Mouse (Mus musculus) activated CD4-positive, CD25-positive, alpha-beta regulatory T cell, adult 4 months (primary cell): Measurements from ENCODE around the gene Medag. TPM values are rescaled to one million over a fixed set of nuclear protein-coding genes. Genes with fewer than 3 reads are reported as not detected.

Experiments
- ATAC-seq: one replicate; pipeline ENCODE4 v1.8.0; 2017
- polyA plus RNA-seq, 2 experiments: library from polyadenylated mRNA; unstranded; fragments of 100-300 nt; shearing (Covaris generic); gene quantifications; one replicate each; pipeline ENCODE4 v1.2.1; 2017

Medag gene
- polyA plus RNA-seq, 2 experiments from 2014 or later, result 1.2 to 1.6 TPM

DNA sequence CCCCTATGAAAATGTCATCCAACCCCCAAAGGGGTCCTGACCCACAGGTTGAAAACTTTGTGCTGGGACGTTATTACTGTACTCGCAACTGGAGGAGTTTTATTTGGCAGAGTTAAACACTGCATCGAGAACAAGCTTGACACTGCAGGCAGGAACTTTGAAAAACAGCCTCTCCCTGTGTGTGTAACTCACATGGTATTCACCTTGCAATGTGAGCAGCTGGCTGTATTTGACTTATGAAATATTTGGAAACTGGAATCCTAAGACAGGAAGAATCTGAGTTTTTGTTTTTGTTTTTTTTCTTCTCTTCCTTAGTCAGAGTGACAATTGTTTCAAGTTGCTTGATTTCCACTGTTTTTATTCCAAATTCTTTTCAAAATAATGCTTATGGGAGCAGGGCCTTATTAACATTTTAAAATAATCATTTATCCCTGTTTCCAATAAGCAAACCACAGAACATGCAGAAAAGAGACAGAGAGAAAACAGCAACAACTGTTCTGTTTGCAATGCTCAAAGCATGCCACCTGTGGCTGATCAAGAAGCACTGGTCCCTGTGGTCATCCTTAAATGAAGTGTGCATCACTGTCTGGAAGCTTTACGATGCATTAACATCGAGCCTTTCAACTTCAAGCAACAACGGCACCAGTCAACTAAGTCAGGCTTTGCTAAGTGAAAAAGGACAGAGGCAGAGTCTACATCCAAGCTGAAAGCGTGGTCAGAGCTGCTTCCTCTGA, 26.2 kb upstream of the Medag start:
- ATAC-seq, result no peak

DNA sequence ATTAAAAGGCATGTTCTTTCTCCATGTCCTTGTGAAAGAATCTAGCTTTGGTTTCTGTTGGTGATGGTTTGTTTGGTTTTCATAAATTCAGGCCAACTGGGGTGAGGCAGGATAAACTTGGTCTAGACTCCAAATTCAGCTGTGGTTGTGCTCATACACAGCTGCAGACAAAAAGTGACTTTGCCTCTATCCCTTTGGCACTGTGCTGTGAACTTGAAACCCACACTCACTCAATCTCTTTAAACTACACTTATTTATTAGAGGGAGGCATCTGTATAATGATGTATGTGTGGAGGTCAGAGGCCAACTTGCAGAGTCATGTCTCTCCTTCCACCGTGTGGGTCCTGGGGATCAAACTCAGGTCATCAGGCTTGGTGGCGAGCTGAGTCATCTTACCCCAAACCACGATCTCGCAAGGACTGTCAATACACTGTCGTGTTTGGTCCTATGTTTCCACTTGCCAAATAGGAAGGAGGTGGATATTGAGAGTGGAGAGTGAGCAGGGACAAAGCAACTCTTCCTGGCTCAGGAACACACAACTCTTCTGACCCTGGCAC, 25.2 kb upstream of the Medag start:
- no peak for ATAC-seq

DNA sequence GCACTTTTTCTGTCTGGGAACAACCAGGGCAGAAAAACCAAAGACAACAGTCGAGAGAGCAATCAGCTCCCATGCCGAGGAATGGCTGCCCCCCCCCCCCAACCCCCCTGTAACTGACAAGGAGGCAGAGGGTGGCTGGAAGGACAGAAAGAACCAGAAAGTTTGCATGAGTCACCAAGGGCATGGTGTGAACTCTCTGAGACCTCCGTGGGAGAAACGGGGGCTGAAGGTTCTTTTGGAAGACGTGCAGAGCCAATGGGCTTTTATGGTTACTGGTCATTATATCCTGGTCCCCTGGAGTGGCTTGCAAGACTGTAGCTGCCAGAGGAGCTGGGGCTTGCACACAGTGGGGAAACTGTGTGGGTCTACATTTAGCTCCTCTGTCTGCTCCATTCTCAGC, 22.6 kb upstream of the Medag start:
- ATAC-seq, result no peak

DNA sequence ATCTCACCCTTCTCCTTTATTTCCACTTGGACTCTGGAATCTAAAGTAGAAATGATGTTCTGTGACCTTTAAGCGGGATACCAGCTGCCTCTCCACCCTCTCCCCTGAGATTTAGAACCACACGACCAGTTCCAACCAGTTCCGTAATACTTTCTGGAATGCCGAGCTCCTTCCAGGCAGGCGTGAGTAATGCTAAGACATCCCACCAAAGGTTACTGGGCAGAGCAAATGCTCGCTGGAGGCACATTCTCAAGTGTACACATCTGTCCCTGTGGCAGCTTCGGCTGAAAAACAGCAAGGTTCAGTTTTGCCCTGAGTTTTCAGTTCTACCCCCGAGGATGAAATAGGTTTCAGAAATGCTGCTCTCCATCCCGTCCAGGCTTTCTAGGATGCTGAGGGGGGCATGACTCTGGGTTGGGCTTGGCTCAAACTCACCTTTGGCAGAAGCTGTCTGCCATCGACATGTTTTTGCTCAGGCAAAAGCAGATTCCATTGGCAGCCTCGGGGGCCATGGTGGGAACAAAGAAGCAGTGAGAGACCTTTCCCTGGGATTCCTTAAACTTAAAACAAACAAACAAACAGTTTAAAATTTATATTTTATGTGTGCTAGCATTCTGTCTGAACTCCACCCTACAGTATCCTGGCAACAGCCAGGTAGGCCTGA, 21.9 kb upstream of the Medag start:
- ATAC-seq, result no peak

DNA sequence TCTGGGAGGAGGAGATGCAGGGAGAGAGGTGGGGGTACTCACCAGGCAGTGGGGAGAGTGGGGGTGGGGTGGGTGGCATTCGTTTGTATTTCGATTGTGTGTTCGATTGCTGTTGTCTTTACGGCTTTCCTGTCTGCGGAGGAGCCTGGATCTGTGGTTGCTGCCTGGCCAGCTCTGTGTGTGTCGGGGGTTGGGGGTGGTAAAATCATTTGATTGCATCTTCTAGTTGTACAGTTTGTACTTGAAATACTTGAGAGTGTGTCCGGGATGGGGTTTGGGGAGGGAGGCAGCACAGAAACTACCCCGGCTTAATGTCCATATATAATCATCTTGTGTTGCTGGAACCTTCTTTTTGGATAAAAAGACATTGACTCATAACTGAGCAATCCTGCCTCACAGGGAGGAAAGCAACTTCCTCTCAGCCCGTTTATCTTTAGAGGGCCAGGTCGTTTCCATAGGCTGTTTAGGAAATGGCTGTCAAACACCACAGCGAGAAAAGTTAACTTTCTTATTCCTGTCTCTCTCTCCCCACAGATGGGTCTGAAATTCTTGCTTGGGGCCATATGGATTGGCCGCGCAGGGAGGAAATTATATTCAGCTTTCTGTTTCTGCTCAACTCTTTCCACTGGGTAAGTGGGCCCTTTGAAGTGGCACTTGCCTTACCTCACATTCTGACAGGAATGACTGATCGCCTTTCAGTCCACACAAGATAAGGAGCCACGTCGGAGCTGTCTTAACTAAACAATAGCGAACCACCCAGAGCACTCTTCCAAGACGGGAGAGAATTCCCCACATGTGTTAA, 19.8 kb upstream of the Medag start:
- peak; percentile 86 for ATAC-seq

DNA sequence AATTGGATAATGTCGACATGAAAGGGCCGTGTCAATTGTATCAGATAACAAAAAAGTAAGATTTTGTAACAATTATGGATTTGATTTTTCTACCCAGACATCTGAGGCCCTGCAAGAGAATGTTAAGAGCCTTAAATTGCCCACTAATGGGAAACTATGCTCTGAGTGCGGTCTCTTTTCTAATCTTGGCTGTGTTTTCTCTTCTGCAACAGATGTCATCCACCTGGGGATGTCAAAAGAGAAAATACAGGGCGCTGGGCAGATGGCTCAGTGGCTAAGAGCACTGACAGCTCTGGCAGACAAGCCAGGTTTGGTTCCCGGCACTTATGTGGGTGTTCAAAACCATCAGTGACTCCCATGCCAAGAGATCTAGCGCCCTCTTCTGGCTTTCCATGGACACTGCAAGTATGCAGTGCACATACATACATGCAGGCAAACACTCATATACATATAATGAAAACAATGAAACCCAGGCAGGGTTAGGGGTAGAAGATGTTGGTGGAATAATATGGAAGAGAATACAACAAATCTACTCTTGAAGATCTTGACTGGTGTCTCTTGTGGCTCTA, 19.0 kb upstream of the Medag start:
- no peak for ATAC-seq

DNA sequence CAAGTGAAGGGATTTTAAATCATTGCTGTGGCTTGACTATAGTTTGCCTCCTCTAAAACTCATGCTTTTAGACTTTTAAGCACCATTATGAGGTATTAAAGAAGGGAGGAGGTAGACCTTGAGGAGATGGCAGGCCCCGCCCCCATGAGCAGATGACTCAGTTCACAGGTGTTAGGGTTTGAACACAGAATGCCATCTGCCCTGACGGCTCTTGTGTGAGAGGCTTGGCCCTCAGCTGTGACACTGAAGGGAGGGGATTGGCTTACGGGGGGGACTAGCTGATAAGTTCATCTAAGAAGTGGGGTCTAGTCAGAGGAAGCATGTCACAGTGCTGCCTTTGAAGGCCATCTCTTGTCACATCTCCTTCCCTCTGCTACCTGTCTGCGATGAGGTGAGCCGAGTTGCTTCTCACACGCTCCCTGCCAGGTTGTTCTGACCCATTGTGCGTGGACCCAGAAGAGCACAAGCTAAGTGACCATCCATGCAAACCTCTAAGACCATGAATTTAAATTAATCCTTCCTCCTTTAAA, 10.0 kb upstream of the Medag start:
- ATAC-seq, result no peak

DNA sequence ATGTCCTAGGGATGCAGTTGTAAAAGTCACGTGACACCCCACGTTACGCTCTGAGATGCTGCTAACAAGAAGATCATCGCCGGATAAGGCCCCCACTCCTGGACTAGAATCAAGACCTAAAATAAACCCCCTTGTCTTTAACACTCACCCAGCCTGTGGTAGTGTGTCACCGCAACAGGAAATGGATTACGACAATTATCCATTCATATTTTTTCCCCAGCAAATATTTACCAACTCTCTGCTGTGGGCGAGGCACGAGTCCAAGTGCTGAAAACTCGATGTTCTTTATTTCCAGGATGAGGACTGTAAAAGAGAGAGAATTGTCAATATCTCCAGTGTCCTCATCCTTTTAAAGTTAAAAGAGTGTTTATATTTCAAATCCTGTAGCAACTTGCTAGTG, 9.5 kb upstream of the Medag start:
- no peak for ATAC-seq

DNA sequence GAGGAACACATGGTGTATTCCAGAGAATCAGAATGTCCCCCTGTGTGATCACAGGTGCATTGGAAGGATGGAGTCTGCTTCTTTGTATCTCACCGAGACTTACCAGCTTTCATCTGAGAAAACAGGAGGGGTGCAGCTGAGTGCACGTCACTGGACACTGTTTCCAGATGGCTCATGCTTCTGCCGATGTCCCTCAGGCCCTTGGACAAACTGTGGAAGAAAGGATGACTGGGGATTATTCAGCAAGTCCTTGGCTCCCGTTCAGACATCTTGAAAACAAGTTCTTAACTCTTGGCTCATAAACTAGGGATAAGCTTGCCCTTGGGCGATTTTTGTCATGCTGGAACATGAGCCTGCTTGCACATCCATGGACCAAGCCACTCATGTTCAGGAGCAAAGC, 8.2 kb upstream of the Medag start:
- no peak for ATAC-seq

DNA sequence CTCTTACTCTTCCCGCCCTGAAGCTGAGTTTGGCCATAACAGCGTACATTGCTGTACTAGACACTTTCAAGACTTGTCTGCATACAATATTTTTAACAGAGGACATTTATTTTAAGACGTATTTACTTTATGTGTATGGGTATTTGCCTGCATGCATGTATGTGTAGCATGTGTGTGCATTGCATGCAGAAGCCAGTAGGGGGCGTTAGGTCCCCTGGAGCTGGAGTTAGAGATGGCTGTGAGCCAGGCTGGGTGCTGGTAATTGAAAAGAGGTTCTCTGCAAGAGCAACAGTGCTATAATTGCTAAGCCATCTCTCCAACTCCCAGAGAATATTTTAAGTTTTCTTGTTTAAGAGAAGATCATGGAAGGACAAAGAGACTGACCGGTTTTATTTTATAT, 6.8 kb upstream of the Medag start:
- ATAC-seq, result no peak

DNA sequence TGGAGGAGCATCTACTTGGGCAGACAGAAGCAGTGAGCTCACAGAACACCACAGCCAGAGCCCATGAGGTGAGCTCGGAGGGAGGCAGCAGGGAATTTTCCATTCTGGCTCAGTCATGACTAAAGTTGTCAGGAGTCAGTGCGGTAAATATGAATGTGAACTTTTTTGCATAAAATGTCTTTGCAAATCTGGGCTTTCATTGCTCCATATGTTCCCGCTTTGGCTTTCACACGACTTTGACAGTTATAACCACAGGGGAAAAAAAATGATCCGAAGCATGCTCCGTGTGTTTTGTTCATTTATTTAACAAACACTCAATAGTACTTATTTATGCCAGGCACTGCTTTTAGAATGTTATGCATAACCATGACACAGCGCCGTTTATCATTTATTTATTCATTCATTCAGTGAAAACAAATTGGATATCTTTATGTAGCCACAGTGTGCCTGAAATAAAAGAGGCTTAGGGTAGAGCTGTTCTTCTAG, 4.7 kb upstream of the Medag start:
- ATAC-seq, result no peak

DNA sequence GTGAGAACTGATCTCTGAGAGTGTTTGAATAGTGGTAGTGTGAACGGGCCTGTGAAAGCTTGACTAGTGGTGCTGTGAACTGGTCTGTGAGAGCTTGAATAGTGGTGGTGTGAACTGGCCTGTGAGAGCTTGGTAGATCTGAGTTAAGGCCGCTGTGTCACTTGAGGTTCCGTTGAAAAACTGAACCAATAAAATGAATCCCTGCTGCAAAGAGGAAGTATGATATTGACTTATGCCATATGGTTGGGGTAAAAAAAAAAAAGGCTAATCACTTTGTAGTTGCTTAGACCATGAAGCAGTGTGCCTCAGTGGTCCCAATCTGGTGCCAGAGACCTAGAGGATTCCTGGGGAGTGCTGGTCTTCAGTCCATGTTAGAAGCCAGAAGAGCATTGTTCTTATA, 2.0 kb upstream of the Medag start:
- no peak for ATAC-seq

DNA sequence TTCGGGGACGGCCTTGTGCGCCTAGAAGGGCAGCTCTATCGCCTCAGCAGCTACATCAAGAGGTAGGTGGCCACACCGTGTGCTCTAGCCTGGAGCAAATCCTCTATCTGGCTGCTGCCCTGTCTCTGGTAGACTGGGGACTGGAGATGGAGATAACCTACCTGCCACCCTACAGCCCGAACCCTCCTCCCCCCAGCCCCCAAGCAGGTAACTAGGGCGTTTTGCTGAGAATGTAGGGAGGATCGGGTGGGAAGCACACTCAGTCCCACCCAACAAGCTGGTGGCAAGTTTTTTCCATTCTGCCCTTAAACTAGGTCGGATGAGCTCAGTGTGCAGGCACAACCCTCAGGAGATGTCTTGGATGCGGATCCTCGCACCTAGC, 636 bp downstream of the Medag start:
- ATAC-seq, result no peak

DNA sequence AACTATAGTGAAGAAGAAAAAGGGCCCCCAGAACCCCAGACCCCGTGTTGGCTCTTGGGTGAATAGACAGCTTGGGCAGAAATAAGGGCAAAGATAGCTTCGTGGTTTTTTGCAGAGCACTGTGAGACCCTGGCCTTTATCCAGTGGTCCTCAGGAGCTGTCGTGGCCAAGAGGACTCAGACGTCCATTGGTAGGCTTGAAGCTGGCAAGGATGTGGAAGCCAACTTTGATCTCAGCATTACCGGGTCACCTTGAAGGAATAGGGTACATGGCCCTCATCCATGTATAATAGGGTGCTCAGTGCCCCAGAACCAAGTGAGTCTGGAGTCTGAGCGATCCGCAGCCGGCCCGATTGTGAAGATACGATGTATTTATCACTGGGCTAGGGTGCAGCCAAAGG, 1.1 kb downstream of the Medag start:
- ATAC-seq, result no peak

DNA sequence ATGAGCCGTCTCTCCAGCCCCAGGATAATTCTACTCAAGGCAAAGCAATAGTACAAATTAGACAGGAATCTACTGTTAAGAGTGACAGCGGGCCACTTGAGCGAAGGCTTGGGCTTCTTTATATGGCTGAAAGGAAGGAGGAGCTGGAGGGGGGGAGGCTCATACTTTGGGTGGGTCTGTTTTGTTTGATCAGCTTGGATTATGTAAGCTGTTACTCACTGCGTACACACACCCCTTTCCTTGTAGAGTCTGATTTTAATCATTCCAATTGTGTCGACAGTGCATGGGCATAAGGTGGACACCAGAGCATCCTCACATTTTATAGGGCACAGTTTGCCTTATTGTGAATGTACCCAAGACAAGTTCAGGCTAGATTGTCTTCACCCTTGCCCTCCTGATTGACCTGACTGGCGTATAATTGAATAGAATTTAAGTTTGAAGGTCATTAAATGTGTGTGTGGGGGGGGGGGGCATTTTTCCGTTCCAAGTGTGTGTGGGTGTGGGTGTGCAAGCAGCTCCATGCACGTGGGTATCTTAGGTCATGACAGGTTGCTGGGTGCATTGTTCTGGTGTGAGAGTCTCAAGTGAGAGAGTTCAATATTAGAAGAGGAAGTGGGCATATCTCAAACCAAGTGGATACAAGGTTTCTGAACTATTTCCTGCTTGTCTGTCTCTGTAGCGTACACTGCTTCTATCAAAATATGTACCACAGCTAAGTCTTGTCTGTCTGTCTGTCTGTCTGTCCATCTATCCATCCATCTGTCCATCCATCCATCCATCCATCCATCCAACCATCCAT, 3.0 kb downstream of the Medag start:
- ATAC-seq, result no peak

DNA sequence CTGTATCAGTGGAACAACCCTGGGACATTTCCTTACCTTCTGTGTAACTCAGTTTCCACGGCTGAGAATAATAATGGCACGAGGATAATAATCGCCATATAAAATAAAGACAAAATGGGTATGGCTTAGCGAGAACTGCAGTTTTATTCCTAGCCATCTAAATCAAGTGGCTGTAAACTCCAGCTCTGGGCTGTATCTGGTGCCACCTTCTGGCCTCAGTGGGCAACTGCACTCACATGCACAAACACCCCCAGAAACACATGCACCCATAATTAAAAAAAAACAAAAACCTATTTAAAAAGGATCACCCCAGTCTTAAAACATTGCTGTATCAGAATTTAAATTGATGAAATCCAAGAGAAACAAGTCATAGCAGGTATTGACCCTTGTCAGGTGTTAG, 5.8 kb downstream of the Medag start:
- no peak for ATAC-seq

DNA sequence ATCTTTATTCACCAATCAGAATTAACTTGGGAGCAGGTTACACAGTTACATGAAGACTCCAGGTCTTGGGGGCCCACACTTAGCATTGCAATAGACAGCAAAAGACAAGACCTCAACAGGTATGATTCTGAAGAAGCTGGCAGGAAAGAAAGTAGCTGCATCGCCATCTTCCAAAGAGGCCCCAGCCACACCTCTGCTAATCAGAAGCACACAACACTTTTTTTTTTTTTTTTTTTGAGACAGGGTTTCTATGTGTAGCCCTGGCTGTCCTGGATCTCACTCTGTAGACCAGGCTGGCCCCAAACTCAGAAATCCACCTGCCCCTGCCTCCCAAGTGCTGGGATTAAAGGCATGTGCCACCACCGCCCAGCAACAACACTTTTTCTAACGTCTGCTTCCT, 15.0 kb downstream of the Medag start:
- ATAC-seq, result no peak

DNA sequence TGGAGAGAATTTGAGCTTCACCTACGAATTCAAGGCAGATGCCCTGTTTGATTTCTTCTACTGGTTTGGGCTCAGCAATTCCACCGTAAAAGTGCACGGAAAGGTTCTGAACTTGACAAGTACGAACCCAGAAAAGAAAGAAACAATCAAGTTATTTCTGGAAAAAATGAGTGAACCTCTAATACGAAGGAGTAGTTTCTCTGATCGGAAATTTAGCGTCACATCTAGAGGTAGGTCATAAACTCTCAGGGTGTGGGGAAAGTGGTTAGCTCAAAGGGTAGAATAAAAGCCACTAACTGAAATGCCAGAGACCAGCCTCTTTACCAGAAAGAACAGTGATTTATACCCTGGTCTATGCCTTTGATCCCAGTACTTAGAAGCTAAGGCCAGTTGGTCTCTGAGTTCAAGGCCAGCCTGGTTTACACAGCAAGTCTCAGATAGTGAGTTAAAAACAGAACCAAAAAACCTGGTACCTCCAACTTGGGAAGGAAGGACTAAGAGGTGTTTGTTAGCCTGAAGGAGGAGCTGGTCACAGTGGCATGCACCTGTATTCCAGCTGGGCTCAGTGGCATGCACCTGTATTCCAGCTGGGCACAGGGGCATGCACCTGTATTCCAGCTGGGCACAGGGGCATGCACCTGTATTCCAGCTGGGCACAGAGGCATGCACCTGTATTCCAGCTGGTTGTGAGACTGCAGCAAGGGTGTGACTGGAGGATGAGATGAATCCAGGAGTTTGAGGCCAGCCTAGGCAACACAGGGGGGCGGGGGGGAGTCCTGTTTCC, 15.9 kb downstream of the Medag start:
- peak; percentile 57 for ATAC-seq

DNA sequence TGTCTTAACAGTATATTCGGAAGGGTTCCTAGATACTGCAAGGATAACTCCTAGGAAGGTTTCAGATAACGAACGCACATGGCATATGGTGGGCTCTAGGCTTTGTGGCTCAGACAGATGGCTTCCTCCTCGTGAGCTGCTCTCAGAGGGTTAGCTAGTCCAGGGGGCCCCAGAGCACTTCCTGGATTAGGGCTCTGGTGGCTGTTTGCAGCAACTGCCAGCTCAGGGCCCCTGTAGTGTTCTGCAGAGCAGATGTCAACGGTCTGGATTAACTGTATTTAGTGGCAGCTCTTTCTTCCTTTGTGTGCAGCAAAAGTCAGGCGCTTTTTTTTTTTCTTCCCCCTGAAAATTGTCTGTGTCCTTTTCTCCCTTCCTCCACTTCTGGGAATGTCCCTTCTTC, 16.8 kb downstream of the Medag start:
- ATAC-seq, result peak; percentile 66

DNA sequence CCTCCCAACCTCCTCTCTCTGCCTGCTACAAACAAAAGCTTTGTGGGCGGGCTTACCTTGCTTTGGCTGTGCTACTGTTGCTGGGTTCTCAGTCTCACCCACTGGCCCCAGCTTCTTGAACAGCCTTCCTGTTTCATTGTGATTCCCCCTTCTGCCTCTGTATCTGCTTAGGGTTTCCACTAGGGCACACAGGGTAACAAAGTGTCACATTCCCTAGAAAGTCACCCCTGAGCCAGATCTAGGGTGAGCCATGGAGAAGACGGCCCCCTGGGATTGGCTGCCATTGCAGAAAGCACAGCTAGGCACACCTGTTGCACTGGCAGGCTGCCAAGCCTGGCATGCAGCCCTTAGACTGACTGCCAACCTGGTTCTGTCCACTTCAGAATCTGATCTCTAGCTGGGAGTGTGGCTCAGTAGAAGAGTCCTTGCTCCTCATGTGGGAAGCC, 17.3 kb downstream of the Medag start:
- peak; percentile 77 for ATAC-seq

DNA sequence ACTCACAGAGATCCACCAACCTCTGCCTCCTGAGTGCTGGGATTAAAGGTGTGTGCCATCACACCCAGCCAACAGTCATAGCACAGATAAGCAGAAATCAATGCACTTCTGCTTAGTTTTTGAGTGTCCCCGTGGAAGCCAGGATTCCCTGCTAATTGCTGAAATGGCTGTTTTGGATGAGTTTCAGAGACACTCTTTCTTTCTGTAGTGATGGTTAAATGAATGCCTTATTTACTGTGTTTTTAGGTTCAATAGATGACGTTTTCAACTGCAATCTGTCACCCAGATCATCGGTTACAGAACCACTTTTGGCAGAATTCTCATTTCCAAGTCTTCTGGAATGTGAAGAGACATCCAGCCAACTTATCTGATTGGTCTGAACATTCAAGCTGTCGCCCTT, 18.0 kb downstream of the Medag start:
- no peak for ATAC-seq
